Mouse (Mus musculus): ENCODE data around the gene Daxx.

Gene Daxx

GRCm38 (mm10) chr17:33921361-33921760 lies 12.1 kb downstream of the Daxx start:
- DNase-seq = no peak

DNA sequence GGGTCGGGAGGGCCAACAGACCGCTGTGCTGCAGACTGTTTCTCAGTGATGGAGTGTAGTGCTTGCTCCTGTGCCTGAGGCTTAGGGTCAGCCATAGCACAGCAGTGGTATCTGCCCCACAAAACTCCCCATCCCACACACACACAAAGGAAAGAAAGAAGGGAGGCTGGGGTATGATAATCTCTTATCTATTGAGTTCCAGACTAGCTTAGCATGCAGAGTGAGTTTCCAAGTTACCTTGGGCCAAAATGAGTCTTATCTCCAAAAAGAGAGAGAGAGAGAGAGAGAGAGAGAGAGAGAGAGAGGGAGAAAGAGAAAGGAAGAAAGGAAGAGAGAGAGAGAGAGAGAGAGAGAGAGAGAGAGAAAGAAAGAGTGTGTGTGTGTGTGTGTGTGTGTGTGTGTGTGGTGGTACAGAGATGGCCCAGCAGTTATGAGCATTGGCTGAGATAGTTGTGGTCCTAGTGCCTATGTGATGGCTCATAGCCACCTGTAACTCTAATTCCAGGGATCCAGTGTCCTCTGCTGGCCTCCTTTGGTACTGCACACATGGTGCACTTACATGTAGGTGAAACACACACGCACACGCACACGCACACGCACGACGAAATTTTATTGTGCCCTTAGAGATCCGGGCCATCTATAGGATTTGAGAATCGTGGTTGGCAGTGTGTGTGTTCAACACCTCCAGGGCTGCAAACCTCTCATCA lies 15.5 kb downstream of the Daxx start:
- peak; percentile 43 for DNase-seq

GRCm38 (mm10) chr17:33925406-33926116 lies 16.3 kb downstream of the Daxx start:
- DNase-seq = no peak

GRCm38 (mm10) chr17:33926207-33926932 lies 17.2 kb downstream of the Daxx start:
- DNase-seq = peak; percentile 47

- DNase-seq = no peak
These were observed 19.2 kb downstream of the Daxx start for GRCm38 (mm10) chr17:33928251-33928947.

DNA sequence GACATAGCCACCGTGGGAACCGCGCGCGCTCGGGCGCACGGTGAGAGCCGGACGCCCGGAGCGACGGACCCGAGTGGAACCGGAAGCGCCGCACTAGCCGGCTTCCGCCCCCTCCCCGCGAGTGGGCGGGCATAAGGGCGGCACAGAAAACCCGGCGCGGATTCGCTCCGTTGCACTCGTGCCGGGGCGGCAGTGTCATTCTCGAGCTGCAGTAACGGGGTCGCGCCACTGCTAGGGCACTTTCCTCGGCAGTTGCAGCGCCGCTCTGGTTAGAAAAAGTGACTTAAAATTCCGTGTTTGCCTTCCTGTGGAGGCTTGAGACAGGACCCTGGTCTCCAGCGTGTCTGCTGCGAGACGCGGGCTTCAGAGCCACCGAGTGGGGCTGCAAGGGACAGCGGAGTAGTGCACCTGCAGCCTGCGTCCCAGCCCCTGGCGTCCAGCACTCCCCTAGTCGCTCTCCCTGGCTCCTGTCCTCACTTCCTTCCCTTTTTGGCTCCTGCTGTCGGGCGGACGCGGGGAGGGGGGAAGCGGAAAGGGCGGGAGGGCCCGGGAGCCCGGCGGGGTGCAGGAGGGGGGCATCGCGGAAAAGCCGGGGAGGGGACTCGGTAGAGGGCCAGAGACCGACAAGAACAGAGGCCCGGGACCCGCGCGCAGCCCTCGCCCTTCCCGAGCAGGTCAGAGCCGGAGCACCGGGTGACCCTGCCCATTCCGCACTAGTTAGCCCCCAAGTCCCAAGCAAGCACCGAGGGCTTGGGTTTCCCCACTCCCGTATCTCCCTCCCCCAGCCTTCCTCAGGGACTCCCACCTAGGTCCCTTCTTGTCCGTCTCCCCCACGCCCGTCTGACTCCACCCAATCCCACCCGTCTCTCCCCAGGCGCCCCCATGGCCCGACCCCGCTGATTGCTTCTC lies 20.4 kb downstream of the Daxx start, which contains the start of gene Rgl2:
Gene Rgl2 (plus strand): TSS at position 173 of the 909 bp plus-strand sequence.
- DNase-seq = peak; percentile 94

DNA sequence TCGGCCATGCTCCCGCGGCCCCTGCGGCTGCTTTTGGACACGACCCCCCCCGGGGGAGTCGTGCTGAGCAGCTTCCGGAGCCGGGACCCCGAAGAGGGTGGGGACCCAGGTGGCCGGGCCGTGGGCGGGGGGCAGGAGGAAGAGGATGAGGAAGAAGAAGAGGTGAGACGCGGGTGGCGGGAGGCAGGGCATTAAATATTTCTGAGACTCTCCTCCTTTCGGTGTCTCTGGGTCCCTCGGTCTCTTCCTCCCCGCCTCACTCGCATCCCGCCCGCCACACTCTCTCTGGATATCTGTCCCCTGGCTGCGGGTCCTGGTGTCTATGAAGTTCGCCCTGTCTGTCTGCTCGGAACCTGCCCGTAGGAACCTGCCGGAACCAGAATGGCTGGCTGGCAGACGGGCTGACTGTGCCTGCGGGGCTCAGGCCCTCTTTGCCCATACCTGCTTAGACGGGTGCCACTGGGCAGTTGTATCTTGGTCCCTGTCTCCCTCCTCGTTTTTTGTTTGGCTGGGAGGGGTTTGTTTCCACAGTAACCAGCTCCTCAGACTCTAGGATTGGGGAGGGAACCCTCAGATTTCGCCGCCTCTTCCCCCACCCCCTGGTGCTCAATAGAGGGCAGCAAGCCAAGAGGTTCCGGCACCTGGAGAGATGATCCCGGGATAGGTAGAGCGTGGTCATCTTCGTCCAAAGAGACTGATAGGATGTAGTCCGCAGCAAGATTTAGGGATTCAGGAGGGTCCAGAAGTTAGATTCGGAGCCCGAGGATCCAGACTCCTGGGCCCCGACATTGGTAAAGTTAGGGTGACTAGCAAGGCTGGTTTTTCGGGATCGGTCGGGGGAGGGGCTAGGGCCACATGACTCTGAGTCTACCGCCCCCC lies 21.3 kb downstream of the Daxx start:
- DNase-seq = peak; percentile 69

DNA sequence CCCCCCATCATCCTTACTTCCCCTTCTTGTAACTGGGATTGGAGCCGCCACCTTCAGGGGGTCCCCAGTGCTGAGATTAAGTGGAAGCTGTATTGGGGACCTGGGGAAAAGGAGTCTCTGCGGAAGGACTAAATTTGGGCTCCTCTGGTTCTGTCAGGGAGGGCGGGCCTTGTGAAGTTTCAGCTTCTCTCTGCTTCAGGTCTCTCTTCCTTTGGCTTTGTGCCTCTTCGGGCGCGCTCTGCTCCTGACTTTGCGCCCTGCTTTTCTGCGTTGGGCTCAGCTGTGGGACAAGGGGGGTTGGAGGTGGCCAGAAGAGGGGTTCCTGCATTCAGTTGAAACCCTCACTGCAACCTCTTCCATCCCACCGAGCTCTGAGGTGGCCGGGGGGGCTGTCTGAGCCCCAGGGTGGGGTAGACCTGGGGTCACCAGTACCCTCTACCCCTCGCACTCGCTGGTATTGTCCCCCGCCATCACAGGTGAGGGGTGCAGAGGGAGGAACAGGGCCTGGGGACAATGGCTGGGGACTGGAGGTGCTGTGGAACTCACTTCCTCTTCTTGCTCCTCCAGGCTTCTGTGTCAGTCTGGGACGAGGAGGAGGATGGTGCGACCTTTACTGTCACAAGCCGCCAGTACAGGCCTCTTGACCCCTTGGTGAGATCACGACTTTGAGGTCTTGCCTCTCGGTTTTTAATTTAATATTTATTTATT lies 22.1 kb downstream of the Daxx start:
- DNase-seq = no peak

GRCm38 (mm10) chr17:33931947-33932346 lies 22.7 kb downstream of the Daxx start:
- DNase-seq = no peak

DNA sequence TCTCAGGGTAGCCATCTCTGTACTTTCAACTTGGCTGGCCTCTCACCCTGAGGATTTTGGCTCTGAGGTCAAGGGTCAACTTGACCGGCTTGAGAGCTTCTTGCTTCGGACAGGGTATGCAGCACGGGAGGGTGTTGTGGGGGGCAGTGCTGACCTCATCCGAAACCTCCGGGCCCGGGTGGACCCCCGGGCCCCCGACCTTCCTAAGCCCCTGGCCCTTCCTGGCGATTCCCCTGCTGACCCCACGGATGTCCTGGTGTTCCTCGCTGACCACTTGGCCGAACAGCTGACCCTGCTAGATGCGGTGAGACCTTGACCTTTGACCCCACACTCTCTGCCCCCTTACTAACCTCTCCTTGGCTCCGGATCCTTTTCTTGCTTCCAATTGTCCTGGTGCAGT lies 23.2 kb downstream of the Daxx start:
- DNase-seq = no peak

GRCm38 (mm10) chr17:33932970-33933369 lies 23.8 kb downstream of the Daxx start:
- DNase-seq = no peak

- no peak for DNase-seq
These were observed 26.3 kb downstream of the Daxx start for GRCm38 (mm10) chr17:33935422-33936055.

- no peak for DNase-seq
These were observed 27.8 kb downstream of the Daxx start for GRCm38 (mm10) chr17:33936993-33937392.

DNA sequence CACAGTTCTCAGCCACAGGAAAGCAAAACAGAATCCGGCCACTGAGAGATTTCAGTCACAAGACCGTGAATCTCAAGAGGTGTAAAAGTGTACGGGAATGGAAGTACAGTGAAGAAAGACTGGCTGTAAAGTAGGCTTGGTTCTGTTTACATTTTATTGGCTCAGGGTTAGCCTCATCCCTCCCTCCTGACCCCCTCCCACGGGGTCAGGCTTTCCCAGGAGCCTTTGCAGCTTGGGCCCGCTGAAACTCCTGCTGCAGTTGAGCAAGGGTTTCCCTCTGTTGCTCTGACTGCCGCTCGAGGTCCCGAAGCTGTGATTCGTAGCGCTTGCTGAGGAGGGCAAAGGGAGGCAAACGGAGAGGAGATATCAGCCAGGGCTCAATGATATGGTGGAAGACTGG lies 29.6 kb downstream of the Daxx start:
- no peak for DNase-seq

DNA sequence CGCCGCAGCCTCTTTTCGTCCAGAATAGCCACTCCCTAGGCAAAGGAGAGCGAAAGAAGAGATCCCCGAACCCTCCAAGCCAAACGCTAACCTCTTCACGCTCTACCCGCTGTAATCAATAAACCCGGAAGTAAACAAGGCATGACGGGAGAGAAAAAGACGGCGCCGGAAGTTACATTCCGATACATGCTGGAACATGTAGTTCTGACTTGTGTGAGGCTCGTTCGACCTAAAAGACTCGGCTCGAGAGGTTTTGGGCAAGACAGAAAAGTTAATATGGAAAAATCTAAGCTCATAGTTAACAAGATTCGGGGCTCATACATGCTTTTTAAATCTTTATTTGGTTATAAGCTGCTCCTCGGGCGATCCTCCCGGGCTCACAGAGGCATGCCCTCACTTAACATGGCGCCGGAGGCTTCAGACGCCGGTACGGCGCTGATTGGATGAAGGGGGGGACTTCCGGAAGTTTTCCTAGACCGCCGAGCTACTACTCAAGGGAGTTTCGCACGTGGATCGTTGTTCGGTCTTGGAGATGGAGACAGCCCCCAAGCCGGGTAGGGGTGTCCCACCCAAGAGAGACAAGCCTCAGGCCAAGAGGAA lies 31.1 kb downstream of the Daxx start, which contains the start of the genes Pfdn6 and Wdr46:
Gene Pfdn6 (minus strand): TSS at position 138 of the 600 bp plus-strand sequence.
Gene Wdr46 (plus strand): TSS at position 455 of the 600 bp plus-strand sequence.
- peak; percentile 89 for DNase-seq

- DNase-seq = no peak
These were observed 31.8 kb downstream of the Daxx start for GRCm38 (mm10) chr17:33940981-33941380.

GRCm38 (mm10) chr17:33941381-33941780 lies 32.2 kb downstream of the Daxx start:
- no peak for DNase-seq

DNA sequence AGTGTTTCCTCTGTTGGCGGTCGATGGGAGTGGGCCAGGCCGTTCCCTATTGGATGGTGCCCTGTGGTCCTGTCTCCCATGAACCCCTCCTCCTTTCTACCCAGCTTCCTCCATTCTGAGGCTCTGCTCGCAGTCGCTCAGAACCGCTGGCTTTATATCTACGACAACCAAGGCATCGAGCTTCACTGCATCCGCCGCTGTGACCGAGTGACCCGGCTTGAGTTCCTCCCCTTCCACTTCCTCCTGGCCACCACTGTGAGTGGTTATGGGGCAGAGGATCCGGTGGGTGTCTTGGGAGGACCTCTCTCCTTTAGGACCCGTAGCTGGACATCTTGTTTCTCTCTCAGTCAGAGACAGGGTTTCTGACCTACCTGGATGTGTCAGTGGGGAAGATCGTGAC lies 34.2 kb downstream of the Daxx start:
- no peak for DNase-seq

GRCm38 (mm10) chr17:33947430-33948089 lies 38.3 kb downstream of the Daxx start:
- DNase-seq = no peak

Data from kidney, adult 18-20 months (tissue).